Comparison of ENCODE assay signal across 8 mouse cellular contexts in the genomic region with DNA sequence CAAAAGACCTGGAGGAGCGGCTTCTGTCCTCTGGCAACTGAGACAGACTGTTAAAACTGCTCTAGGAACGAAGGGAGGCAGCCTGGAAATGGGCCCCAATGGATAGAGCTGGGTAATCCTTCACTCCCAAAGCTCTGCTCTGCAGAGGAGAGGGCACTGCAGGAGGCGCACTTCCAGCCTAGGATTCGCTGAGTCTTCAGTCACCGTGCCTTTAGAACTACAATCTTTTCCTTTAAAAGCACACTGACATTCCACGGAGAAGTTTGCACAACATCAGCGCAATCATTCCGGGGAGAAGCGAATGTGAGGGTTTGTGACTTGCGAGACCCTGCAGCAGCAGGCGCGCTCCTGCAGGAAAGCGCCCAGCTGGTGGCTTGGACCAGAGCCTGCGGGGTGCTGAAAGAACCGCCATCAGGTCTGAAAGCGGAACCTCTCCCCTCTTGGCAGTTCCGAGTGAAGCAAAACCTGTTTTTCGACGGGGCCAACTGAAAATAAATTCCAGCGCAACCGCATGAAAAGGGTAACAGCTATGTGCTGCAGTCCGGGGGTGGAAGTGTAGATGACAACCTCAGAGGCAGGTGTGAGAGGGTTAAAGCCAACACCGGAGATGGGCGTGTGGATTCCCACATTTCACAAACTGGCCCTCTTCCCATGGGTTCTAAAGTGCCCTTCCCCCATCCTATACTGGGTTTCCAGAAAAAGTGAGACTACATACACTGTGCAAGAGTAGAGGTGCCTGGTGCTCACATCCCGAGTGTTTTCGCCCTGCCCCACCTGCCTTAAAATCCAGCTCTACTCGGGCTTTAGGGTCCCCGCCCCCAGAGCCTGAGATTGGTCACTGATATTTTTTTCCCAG. TPM values are rescaled to one million over a fixed set of nuclear protein-coding genes. Genes with fewer than 3 reads are reported as not detected.
A peak's percentile ranks its signal among the peaks of the same experiment; 100 is the strongest.
DNase-seq lines count a peak whose midpoint lies in the region; ATAC-seq lines count a peak whose summit lies in the region.

No protein-coding gene starts in this region.

- no peak for ATAC-seq in heart, embryonic 15.5 days (replicated peaks; ENCODE audit: insufficient number of reproducible peaks, insufficient read depth, low FRiP score, low read depth)
- no peak for ATAC-seq in liver, embryonic 16.5 days (ENCODE audit: low read depth)
- ATAC-seq in neural tube, embryonic 12.5 days (ENCODE audit: low FRiP score, low read depth) = no peak

- H3K4me3 ChIP-seq in heart, embryonic 15.5 days = peak overlapping the region; percentile 86
- peak overlapping the region; percentile 60 for H3K4me3 ChIP-seq in liver, embryonic 16.5 days (ENCODE audit: low read depth, low read length)
- H3K4me3 ChIP-seq in neural tube, embryonic 12.5 days = peak overlapping the region; percentile 51

- H3K27me3 ChIP-seq in heart, embryonic 15.5 days = no peaks in the 10 kb centered on the region
- peaks cover 25% of the 10 kb centered on the region for H3K27me3 ChIP-seq in liver, embryonic 16.5 days (ENCODE audit: control insufficient read depth, insufficient read depth, low read depth, low read length)
- peaks cover 8% of the 10 kb centered on the region; the same call in 1 of the 2 replicates for H3K27me3 ChIP-seq in neural tube, embryonic 12.5 days (replicated peaks)

- H3K4me2 ChIP-seq in heart, embryonic 15.5 days = peak overlapping the region; percentile 94
- peak overlapping the region; percentile 27 for H3K4me2 ChIP-seq in liver, embryonic 16.5 days (ENCODE audit: low read depth, low read length)
- H3K4me2 ChIP-seq in neural tube, embryonic 12.5 days (replicated peaks) = peak overlapping the region; percentile 87

- peak; percentile 41 for DNase-seq in 3T3-L1 (ENCODE audit: low read depth, low spot score)
- DNase-seq in ZHBTc4 (ENCODE audit: low read depth, low spot score) = peak; percentile 42
- peak; percentile 55 for DNase-seq in embryo, embryonic 9.5 days (ENCODE audit: extremely low spot score)
- DNase-seq in kidney, postnatal 14 days = peak; percentile 58
- DNase-seq in thymus, postnatal 36 days = peak; percentile 6 to 10

- WGBS in heart, embryonic 15.5 days = under 1% methylated on average over 28 of the region's 28 CpGs
- 1% methylated on average over 28 of the region's 28 CpGs for WGBS in liver, embryonic 16.5 days (ENCODE audit: insufficient replicate concordance)
- WGBS in neural tube, embryonic 12.5 days = under 1% methylated on average over 28 of the region's 28 CpGs

- H3K36me3 ChIP-seq in heart, embryonic 15.5 days = no peaks in the 10 kb centered on the region
- no peaks in the 10 kb centered on the region for H3K36me3 ChIP-seq in liver, embryonic 16.5 days (ENCODE audit: control insufficient read depth, insufficient read depth)
- no peaks in the 10 kb centered on the region for H3K36me3 ChIP-seq in neural tube, embryonic 12.5 days

- peaks cover 11% of the 10 kb centered on the region for H3K4me1 ChIP-seq in heart, embryonic 15.5 days (replicated peaks)
- H3K4me1 ChIP-seq in liver, embryonic 16.5 days (ENCODE audit: control insufficient read depth, low read depth, low read length) = no peaks in the 10 kb centered on the region
- H3K4me1 ChIP-seq in neural tube, embryonic 12.5 days = peaks cover 22% of the 10 kb centered on the region

- H3K9me3 ChIP-seq in heart, embryonic 15.5 days (replicated peaks) = no peaks in the 10 kb centered on the region
- H3K9me3 ChIP-seq in liver, embryonic 16.5 days (replicated peaks; ENCODE audit: control insufficient read depth, low read length) = no peaks in the 10 kb centered on the region
- H3K9me3 ChIP-seq in neural tube, embryonic 12.5 days = no peaks in the 10 kb centered on the region

- peak overlapping the region; percentile 63 for H3K27ac ChIP-seq in heart, embryonic 15.5 days
- H3K27ac ChIP-seq in liver, embryonic 16.5 days (ENCODE audit: low read length) = peak overlapping the region; percentile 6; the same call in 1 of the 2 replicates
- no peak overlapping the region for H3K27ac ChIP-seq in neural tube, embryonic 12.5 days

- H3K9ac ChIP-seq in heart, embryonic 15.5 days = peak overlapping the region; percentile 59
- H3K9ac ChIP-seq in liver, embryonic 16.5 days (ENCODE audit: low read depth, low read length) = no peak overlapping the region
- peak overlapping the region; percentile 57 for H3K9ac ChIP-seq in neural tube, embryonic 12.5 days

RNA-seq across cellular contexts. Expression of a gene that starts 3.4 kb away (rescaled TPM):
- 10.0 and 10.9 TPM in 2 replicates for polyA plus RNA-seq in heart, embryonic 15.5 days (2015; fragmentation: Nextera tagmentation; extraction: Ambion mirVana)
- polyA plus RNA-seq in liver, embryonic 16.5 days (2015; fragmentation: Nextera tagmentation; extraction: Ambion mirVana) = 8.6 and 9.8 TPM in 2 replicates
- polyA plus RNA-seq in neural tube, embryonic 12.5 days (2016; fragmentation: Nextera tagmentation; extraction: Ambion mirVana) = 13.9 and 16.7 TPM in 2 replicates

Comparison
In these comparisons a context has a peak if more than half of its experiments do, and no peak if none do; other contexts are left out.
1. DNase-seq: peak in every context shown above with its lines; median percentile 58 in kidney, postnatal 14 days; 55 in embryo, embryonic 9.5 days; 42 in ZHBTc4; 41 in 3T3-L1; 8 in thymus, postnatal 36 days.
2. H3K4me2 ChIP-seq: peak in every context shown above with its lines; median percentile 94 in heart, embryonic 15.5 days; 87 in neural tube, embryonic 12.5 days; 27 in liver, embryonic 16.5 days.